Mouse (Mus musculus): ENCODE results near the gene Vmn1r137. TPM values are rescaled to one million over a fixed set of nuclear protein-coding genes. Genes with fewer than 3 reads are reported as not detected.
"Not testable (repeated sequence)": the region's sequence is repeated elsewhere in the genome, so short reads cannot be mapped to it uniquely, and the experiment has no call there.

The Vmn1r137 gene
- polyA plus RNA-seq (2014; fragmentation: Nextera tagmentation; extraction: Ambion mirVana): not detected in 2 replicates

GRCm38 (mm10) chr7:21994287-21994686 lies at the start of gene Vmn1r137:
TSS of gene Vmn1r137 (plus strand) at chr7:21994587.
- H3K4me2 ChIP-seq (replicated peaks; ENCODE audit: low read depth, low read length); ATAC-seq (ENCODE audit: low FRiP score); H3K4me3 ChIP-seq (ENCODE audit: low read depth, low read length); H3K4me1 ChIP-seq (replicated peaks; ENCODE audit: control insufficient read depth, insufficient read depth, low read length); DNase-seq (ENCODE audit: low spot score); H3K9me3 ChIP-seq (ENCODE audit: control insufficient read depth, low read length); H3K36me3 ChIP-seq (ENCODE audit: control insufficient read depth, insufficient read depth, low read length); H3K27me3 ChIP-seq (ENCODE audit: control insufficient read depth, insufficient read depth, low read length); H3K27ac ChIP-seq (ENCODE audit: low read depth, low read length); H3K9ac ChIP-seq (ENCODE audit: low read depth, low read length): not testable (repeated sequence)
- no CpG with 5 or more reads among the region's 3 CpGs for WGBS

- not testable (repeated sequence) for H3K36me3 ChIP-seq (ENCODE audit: control insufficient read depth, insufficient read depth, low read length); H3K27me3 ChIP-seq (ENCODE audit: control insufficient read depth, insufficient read depth, low read length); ATAC-seq (ENCODE audit: low FRiP score); H3K4me2 ChIP-seq (replicated peaks; ENCODE audit: low read depth, low read length); DNase-seq (ENCODE audit: low spot score); H3K9me3 ChIP-seq (ENCODE audit: control insufficient read depth, low read length); H3K27ac ChIP-seq (ENCODE audit: low read depth, low read length); H3K4me1 ChIP-seq (replicated peaks; ENCODE audit: control insufficient read depth, insufficient read depth, low read length); H3K9ac ChIP-seq (ENCODE audit: low read depth, low read length); H3K4me3 ChIP-seq (ENCODE audit: low read depth, low read length)
- no CpG with 5 or more reads among the region's 2 CpGs for WGBS
These were observed 34.4 kb downstream of the Vmn1r137 start, which contains the start of gene Vmn1r138 for GRCm38 (mm10) chr7:22028797-22029196. TSS of gene Vmn1r138 (minus strand) at chr7:22028897.

Other genes starting within 250 kb of the Vmn1r137 start
- gene Gm4175, start 233.1 kb upstream of the Vmn1r137 start, polyA plus RNA-seq (2014; fragmentation: Nextera tagmentation; extraction: Ambion mirVana): not detected in 2 replicates
- gene Gm4177, start 197.9 kb upstream of the Vmn1r137 start, polyA plus RNA-seq (2014; fragmentation: Nextera tagmentation; extraction: Ambion mirVana): not detected in 2 replicates
- not detected in 2 replicates for gene Vmn1r135, start 162.2 kb upstream of the Vmn1r137 start, polyA plus RNA-seq (2014; fragmentation: Nextera tagmentation; extraction: Ambion mirVana)
- gene Gm5725, start 150.3 kb upstream of the Vmn1r137 start, polyA plus RNA-seq (2014; fragmentation: Nextera tagmentation; extraction: Ambion mirVana): not detected in 2 replicates
- gene Gm5891, start 73.3 kb upstream of the Vmn1r137 start, polyA plus RNA-seq (2014; fragmentation: Nextera tagmentation; extraction: Ambion mirVana): not detected in 2 replicates
- gene Vmn1r138, start 34.3 kb downstream of the Vmn1r137 start, polyA plus RNA-seq (2014; fragmentation: Nextera tagmentation; extraction: Ambion mirVana): not detected in 2 replicates
- gene Gm6176, start 61.7 kb downstream of the Vmn1r137 start, polyA plus RNA-seq (2014; fragmentation: Nextera tagmentation; extraction: Ambion mirVana): not detected in 2 replicates
- gene Vmn1r139, start 74.5 kb downstream of the Vmn1r137 start, polyA plus RNA-seq (2014; fragmentation: Nextera tagmentation; extraction: Ambion mirVana): not detected in 2 replicates
- gene Gm16451, start 123.7 kb downstream of the Vmn1r137 start, polyA plus RNA-seq (2014; fragmentation: Nextera tagmentation; extraction: Ambion mirVana): not detected in 2 replicates
- gene Gm10666, start 140.2 kb downstream of the Vmn1r137 start, polyA plus RNA-seq (2014; fragmentation: Nextera tagmentation; extraction: Ambion mirVana): not detected in 2 replicates
- gene Vmn1r142, start 169.4 kb downstream of the Vmn1r137 start, polyA plus RNA-seq (2014; fragmentation: Nextera tagmentation; extraction: Ambion mirVana): not detected in 2 replicates
- not detected in 2 replicates for gene Vmn1r143, start 194.8 kb downstream of the Vmn1r137 start, polyA plus RNA-seq (2014; fragmentation: Nextera tagmentation; extraction: Ambion mirVana)
- not detected in 2 replicates for gene Gm8653, start 206.7 kb downstream of the Vmn1r137 start, polyA plus RNA-seq (2014; fragmentation: Nextera tagmentation; extraction: Ambion mirVana)
- not detected in 2 replicates for gene Gm8453, start 234.9 kb downstream of the Vmn1r137 start, polyA plus RNA-seq (2014; fragmentation: Nextera tagmentation; extraction: Ambion mirVana)

Measured in hindbrain, embryonic 11.5 days (tissue).